1 mouse cellular context compared by ENCODE assay signal in genomic region chr16:17614740-17615139, GRCm38 (mm10).
A peak's percentile ranks its signal among the peaks of the same experiment; 100 is the strongest.
TF ChIP-seq lines count a peak whose summit lies in the region.

No protein-coding gene starts in this region.

TF ChIP-seq in CH12.LX, 34 proteins besides CTCF, POLR2A, EP300 and RAD21:
- TF ChIP-seq SMC3 (IDR thresholded peaks at IDR 0.05; ENCODE audit: low read depth, low read length), result peak; percentile 34; the same call in 1 of the 2 replicates
TF ChIP-seq in CH12.LX: peak in this region for 1; not testable (repeated sequence) for 33.
